Mouse (Mus musculus) spleen, adult 12 weeks (tissue): ENCODE measurements around the gene Pip5k1a.
A peak's percentile ranks its signal among the peaks of the same experiment; 100 is the strongest.
"Not testable (repeated sequence)": the region's sequence is repeated elsewhere in the genome, so short reads cannot be mapped to it uniquely, and the experiment has no call there.

Experiments used
- DNase-seq: peaks from one replicate; pipeline ENCODE4 v3.0.0; 2022; ENCODE audit warnings: low spot score

The Pip5k1a gene

DNA sequence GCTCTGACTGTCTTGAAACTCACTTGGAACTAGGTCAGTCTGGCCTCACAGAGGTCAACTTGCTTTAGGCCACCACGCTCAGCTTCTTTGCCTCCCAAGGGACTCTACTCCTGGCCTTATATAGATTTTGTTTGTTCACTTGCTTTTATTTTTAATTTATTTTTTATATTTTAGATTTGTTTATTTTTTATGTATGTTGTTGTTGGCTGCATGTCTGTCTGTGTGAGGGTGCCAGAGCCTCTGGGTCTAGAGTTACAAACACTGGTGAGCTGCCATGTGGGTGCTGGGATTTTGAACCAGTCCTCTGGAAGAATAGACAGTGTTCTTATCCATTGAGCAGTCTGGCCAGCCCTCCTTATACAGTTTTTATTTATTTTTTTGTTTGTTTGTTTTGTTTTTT, 6.0 kb upstream of the Pip5k1a start:
- no peak for DNase-seq

DNA sequence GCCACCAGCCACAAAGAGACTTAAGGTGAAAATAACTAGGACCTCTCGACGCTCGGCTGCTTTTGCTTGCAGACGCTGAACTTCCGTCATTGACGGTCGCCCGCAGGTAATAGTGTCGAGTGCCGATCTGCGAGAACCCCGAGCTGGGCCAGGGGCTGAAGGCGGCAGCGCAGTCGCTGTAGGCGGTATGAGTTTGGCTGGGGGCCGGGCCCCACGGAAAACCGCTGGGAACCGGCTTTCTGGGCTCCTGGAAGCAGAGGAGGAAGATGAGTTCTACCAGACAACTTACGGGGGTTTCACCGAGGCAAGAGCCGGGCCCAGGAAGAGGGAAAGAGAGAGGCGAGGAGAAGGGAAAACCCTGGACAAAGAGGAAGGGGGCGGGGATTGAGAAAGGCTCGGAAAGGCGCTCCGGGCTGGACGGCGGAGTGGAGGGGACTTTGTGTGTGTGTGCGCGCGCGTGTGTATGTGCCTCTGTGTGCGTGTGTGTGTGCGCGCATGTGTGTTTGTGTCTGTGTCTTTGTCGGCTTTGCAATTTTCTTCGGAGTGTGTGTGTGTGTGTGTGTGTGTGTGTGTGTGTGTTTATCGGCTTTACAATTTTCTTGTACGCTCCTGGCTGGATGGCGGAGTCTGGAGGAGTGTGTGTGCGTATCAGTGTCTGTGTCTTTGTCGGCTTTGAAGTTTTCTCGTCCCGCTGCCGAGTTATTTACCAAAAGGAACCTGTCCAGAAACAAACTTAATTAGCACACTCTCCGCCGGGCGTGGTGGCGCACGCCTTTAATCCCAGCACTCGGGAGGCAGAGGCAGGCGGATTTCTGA, 4.4 kb upstream of the Pip5k1a start, which contains the start of gene Vps72:
TSS of gene Vps72 (plus strand) at position 112 of the 816 bp plus-strand sequence.
- DNase-seq = peak; percentile 73

DNA sequence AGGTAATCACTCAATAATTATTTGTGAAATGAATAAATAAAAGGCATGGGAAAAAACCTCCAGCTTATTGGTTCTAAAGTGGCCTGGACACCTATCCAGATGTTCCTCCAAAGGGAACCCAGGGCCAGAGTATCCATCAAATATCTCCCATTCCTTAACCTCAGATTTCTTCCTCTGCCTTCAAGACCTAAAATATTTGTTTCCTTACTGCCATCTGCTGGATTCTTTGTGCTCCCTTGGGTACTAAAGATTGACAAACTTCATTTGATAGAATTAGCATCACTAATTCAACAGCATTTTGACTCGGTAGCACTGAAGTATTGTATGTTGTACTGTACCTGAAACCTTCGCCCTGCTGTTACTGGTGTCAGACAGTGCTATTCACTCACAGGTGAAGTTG, 1.2 kb upstream of the Pip5k1a start:
- DNase-seq = no peak

DNA sequence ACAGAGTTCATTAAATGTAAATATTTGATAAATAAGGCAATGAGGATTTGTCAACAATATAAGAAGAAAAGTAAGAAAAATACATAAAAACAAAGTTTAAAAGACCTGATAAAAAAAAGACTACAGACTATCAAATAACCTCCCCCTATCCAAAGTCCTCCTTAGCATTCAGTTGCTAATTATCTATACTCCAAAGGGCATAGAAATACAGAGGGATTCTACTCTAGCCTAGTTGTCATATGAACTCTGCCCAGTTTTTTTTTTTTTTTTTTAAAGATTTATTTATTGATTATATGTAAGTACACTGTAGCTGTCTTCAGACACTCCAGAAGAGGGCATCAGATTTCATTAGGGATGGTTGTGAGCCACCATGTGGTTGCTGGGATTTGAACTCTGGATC, 578 bp upstream of the Pip5k1a start:
- not testable (repeated sequence) for DNase-seq

DNA sequence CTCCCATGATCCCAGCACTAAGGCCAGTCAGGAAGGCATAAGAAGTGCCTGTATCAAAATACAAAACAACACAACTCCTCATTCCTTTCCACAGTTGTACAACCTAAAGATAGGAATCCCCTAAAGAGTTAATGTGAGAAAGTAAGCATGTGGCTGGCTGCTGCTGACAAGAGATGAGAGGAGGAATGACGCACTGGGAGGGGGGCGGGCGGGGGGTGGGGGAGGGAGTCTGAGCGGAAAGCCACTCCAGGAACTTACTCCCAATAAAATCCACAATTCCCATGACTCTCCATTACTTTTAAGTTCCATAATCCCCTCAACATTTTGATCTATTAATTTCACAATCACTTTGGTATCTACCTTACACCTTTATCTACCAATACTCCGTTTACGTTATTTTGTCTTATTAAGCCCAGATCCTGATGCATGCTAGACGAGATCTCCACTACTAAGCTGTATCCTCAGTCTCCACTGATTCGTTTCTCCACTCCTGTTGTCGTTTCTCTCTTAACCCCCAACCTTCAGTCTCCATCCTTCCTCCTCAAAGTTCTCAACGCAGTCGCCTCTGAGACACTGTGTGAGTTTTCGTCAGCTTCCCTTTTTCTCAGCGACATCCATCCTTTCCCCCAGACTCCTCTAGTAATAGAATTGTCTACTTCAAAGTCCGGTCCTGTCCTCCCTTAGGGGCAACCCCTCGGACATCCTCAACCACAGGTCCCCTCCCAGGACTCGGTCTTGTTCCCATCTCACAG, 968 bp downstream of the Pip5k1a start:
- DNase-seq = no peak

DNA sequence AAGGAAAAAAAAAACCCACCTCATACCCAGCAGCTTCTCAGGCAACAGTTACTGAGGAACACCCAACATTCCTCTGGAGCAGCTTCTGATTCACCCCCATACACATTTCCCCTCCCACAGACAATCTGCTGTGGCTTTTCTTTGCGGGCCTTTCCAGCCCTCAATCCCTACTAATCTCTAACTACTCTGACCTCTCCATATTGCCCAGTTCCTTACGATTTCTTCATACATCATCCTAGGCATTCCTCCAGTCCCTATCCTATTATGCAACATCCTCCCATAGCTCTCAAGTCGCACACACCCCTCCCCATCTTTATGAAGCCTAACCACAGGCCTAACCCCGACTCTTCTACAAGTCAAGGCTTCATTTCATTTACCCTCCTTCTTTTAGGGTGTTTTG, 1.6 kb downstream of the Pip5k1a start:
- no peak for DNase-seq

DNA sequence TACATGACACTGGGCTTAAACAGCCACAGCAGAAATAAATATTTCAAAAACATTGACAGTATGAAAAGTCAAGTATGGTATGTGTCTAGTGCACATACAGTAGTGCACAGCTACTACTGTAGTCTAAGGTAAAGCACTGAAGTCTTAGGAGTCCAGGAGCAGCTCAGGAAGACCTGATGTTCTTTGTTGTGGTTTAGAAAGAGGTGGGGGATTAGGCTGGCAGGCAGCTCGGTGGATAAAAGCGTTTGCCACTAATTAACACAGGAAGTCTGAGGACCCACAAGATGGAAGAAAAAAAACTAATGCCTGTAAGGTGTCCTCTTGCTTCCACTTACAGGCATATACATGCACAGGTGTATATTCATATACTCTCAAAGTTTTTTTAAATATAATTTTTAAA, 5.9 kb downstream of the Pip5k1a start:
- DNase-seq = no peak

DNA sequence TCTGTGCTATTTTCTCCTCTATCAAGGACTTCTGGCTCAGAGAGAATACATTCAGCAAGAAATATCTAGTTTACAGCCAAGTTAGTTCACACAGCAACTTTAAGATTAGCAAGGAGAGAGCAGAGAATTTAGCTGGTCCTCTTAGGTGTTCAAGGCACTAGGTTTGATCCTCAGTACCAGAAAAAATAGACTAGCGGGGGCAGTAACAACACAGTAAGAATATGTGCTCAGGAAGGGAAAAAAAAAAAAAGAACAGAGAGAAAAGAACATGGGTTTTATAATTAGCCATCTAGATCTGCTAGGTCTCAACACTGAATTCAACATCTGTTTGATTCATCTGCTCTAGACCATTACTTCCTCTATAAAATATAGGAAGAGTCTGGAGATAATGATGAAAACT, 18.7 kb downstream of the Pip5k1a start:
- DNase-seq = no peak

DNA sequence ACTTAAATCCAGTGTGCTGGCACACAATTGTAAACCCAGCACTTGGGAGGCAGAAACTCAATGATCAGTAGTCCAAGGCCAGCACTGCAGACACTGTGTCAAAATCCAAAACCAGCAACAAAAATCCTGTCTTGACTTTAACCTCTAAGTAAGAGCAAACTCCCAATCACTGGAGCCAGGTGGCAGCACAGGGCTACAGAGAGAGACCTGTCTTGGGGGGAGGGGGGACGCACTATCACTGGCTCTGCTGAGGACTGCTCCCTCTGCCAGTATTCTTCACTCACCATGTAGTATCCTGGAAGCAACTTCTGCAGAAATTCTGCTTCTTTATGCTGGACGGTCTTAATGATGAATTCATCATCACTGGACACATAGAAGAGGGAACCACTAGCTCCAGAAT, 35.1 kb downstream of the Pip5k1a start:
- DNase-seq = no peak

DNA sequence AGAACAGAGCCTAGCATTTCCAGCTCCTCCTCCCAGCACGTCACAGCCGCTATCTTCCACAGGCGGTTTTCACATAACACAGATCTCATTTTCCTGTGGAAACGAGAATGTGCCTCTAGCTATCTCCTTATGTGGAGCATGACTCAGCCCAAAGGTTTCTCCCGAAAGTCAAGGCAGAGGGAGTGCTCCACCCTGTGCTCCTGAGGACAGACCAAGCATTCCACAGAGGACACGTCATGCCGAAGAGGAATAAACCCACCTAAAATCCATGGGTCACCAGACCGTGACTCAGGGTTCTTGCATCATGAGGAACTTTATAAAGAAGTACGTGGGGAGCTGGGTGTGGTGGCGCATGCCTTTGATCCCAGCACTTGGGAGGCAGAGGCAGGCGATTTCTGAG, 40.2 kb downstream of the Pip5k1a start:
- DNase-seq = no peak

DNA sequence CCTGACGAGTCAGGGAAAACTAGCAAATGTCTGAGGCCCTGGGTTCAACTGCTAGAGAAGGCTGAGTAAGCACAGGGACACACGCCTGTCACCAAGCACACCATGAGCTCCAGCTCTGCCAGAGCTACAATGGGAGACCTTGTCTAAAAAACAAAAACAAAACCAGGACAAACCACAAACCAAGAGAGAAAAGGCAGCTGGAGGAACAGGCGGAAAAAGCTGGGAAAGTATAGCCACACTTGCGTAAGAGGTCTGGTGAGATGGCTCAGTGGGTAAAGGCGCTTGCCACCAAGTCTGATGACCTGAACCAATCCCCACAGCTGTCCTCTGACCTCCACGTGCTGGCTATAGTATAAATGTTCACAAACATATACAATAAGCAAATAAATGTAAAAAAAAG, 40.6 kb downstream of the Pip5k1a start:
- no peak for DNase-seq

DNA sequence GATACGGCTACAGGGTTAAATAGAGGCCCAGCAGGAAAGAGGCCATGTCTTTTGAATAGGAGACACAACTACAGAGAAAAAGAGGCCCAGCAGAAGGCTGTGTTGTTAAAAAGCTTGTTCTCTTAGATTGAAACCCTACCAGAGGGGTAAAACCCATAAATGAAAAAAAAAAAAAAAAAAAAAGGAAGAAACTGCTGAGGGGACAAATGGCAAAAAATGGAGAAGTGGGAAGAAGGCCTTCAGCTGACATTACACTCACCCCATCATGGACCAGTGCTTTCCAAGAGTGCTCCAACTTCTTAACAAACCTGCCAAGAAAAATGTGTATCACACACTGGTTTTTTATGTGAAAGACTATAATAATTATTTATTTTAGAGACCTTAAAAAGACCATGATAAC, 41.2 kb downstream of the Pip5k1a start:
- DNase-seq = no peak

DNA sequence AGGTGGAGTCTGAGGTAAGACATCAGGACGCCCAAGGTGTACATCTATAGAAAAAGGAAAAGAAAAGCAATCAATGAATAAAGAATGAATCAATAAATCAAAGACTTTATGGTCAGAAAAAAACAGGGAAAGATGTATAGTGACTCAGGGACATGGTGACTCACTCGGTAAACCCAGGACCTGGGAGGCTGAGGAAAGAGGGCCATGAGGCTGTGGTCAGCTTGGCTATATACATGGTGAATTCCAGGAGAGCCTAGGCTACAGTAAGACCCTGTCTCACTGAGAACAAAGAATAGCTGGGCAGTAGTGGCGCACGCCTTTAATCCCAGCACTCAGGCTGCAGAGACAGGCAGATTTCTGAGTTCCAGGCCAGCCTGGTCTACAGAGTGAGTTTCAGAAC, 43.0 kb downstream of the Pip5k1a start:
- DNase-seq = no peak

DNA sequence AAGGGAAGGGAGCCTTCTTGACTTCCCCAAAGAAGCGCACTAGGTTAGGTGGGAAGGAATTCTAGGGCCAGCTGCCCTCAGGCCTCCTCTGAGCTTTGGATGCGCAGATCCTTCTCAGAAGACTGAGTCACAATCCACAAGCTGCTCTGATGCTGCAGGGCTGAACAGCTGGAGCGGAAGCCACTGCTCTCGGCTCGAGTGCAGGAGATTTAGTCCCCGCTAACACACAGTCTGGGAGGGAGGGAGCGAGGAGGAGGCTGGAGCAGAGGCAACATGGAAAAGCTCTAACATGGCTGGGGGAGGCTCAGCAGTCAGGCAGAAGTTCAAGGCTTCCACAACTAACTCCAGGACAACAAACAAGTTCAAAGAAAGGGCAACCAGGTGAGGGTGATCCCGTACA, 48.7 kb downstream of the Pip5k1a start:
- no peak for DNase-seq

DNA sequence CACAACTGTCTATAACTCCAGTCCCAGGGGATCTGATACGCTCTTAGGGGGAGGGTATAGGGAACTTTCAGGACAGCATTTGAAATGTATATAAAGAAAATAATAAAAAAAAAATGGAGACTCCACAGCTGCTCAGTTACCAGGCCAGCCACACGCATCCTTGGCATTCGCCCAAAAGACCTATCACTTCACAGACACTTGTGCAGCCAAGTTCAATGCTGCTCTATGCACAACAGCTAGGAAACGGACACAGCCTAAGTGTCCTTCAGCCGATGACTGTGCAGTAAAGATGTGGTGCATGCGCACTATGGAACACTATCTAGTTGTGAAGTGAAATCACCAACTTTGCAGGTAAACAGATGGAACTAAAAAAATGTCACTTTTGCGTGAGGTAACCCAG, 50.5 kb downstream of the Pip5k1a start:
- peak; percentile 38 for DNase-seq

DNA sequence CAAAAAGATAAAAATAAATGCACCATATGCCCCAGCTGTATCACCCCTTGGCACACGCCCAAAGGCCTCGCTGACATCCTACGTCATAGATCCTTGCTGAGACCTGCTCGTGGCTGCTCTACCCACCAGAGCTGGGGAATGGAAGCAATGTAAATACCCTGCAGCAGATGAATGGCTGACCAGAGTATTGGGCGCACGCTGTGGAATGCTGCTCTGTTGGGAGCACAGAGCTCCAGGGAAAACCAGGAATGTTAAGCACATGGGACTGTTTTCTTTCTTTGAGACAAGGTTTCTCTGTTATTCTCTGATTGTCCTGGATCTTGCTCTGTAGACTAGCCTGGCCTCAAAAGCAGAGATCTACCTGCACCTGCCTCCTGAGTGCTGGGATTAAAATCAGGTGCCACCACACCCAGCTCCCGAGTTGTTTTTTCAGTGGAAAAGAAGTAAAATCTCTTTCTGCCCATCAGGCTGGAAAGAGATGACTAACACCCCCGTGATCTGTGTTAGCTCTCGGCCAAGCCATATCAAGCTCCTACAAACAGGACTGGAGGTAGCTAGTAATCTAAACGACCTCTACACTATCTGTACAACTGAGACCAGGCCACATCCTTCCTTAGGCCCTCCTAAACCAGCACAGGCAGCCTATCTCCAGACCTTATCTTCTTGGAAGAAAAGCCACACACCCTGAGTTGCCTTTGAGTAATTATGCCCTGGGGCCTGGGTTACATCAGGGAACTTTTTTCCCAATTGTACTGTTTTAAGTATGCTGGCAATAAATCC, 52.1 kb downstream of the Pip5k1a start:
- peak; percentile 36 for DNase-seq

DNA sequence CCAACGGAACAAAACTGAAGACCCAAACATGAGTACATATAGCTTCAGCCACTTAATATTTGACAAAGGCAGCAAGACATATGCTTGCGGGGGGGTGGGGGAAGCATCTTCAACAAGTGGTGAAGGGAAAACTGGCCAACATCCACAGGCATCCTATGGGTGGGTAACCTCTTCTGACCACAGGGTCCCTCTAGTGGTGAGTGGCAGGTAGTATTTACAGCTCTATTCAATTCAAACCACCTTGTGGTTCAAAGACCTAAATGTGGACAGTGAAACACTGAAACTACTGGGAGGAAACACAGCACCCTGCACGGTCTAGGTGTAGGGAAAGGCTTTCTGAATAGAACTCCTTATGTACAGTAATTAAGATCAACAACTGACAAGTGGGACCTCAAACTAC, 53.0 kb downstream of the Pip5k1a start:
- DNase-seq = no peak

DNA sequence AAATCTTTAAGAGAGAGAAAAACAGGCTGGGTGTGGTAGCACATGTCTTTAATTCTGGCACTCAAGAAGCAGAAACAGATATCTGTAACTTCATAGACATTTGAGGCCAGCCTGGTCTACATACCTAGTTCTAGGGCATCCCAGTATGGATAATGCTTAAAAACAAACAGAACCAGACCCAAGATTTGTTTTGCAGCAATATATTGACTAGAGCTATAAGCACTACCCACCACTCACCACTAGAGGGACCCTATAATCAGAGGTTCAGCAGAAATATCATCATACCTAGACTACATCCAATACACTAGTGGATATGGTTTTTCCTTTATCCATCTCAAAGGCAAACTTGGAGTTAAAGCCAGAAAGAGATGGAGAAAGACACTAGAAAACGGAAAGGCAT, 53.8 kb downstream of the Pip5k1a start:
- no peak for DNase-seq

DNA sequence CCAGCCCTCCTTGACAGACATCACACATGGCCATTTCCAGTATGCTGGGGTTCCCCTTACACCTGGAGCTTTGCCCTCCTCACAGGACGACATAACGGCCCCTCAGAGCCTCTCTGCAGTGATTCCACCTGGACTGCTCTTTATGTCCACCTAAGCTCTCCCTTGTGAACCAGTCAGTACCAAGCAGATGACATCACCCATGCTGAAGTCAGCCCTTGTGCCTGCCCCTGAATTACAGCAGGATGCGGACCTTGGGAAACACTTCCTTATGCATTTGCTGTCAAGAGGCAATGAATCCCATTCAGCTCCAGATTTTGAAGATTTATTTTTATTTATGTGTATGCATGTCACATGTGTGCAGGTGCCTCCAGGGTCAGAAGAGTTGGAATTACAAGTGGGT, 58.8 kb downstream of the Pip5k1a start:
- no peak for DNase-seq

DNA sequence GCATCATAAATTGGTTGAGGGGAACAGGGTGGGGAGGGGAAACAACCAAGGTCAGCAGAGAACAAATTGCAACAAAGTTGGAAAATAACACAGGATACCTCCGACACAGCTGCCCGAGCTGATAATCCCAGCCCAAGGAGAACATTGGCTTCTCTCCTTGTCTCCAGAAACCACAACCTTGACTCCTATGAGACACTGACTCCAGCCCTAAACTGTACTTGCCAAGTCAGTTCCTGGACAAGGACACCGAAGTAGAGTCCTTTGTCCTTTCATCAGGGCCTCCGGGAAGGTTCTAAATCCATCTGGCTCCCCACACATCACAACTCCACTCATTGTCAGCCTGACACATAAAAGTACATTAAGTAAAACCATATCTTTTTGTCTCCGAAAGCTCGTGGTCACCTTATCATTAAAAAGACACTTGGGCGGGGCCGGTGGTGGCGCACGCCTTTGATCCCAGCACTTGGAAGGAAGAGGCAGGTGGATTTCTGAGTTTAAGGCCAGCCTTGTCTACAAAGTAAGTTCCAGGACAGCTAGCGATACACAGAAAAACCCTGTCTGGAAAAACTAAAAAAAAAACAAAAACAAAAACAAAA, 60.2 kb downstream of the Pip5k1a start:
- DNase-seq = no peak

DNA sequence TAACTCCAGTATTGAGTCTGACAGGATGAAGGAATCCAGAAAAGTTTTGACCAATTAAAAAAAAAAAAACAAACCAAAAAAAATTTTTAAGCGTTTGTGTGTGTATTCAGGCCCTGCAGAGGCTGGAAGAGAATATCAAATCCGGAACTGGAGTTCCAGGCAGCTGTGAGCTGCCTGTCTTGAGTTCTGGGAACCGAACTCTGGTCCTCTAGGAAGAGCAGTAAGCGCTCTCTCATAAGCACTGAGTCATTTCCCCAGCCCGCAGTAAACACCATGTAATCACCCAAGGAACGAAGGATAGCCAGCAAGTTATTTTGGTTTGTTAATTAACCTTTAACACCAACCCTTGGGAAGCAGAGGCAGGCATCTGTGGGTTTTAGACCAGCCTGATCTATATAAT, 63.5 kb downstream of the Pip5k1a start:
- no peak for DNase-seq

DNA sequence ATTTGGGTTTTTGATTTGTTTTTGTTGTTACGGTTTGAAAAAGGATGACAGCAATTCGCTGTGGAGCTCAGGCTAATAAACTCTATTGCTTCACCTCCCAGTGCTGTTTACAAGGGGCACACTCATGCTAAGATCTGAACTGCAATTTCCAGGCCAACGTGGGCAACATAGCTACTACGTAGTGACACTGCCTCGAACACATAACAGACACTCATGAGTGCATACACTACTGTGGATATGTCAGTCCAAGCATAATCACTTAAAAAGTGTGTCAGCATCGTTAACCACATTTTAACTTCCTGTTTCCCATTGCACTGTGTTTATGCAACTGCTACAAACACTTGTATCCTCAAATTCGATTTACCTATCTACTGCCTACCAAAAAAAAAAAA, 63.9 kb downstream of the Pip5k1a start:
- DNase-seq = no peak
